Mouse (Mus musculus) midbrain, embryonic 14.5 days (tissue): ENCODE measurements around the gene Gm12355. TPM values are rescaled to one million over a fixed set of nuclear protein-coding genes. Genes with fewer than 3 reads are reported as not detected.
"Not testable (repeated sequence)": the region's sequence is repeated elsewhere in the genome, so short reads cannot be mapped to it uniquely, and the experiment has no call there.

Experiments
- ATAC-seq: fragments of 200-750 bp; cut with Nextera tagmentation; 2 replicates; pipeline ENCODE4 v1.8.0; 2017; ENCODE audit warnings: moderate number of reproducible peaks, moderate library complexity; ENCODE audit not compliant: low FRiP score, low TSS enrichment
- DNase-seq: peaks from one replicate; pipeline ENCODE4 v3.0.0-alpha.2; 2015
- H3K27ac ChIP-seq: fragments of 300-500 bp; sonication (generic); replicated peaks from 2 replicates; pipeline ENCODE4 v1.5.1; 2014; ENCODE audit warnings: mild to moderate bottlenecking, low read depth, low read length, moderate library complexity
- H3K27me3 ChIP-seq: fragments of 300-500 bp; sonication (generic); 2 replicates; pipeline ENCODE4 v1.6.1; 2014; ENCODE audit warnings: low read length, control low read depth, mixed read lengths; ENCODE audit not compliant: control insufficient read depth, insufficient read depth
- H3K36me3 ChIP-seq: fragments of 300-500 bp; sonication (generic); 2 replicates; pipeline ENCODE4 v1.6.1; 2014; ENCODE audit warnings: low read length, control low read depth; ENCODE audit not compliant: control insufficient read depth, insufficient read depth
- H3K4me1 ChIP-seq: fragments of 300-500 bp; sonication (generic); 2 replicates; pipeline ENCODE4 v1.6.1; 2014; ENCODE audit warnings: mild to moderate bottlenecking, antibody characterized with exemption, low read length, control low read depth; ENCODE audit not compliant: control insufficient read depth, insufficient read depth
- H3K4me2 ChIP-seq: fragments of 300-500 bp; sonication (generic); 2 replicates; pipeline ENCODE4 v1.6.1; 2014; ENCODE audit warnings: mild to moderate bottlenecking, low read length, moderate library complexity
- H3K4me3 ChIP-seq: fragments of 300-500 bp; sonication (generic); replicated peaks from 2 replicates; pipeline ENCODE4 v1.5.1; 2014; ENCODE audit warnings: low read depth, low read length
- H3K9ac ChIP-seq: fragments of 300-500 bp; sonication (generic); replicated peaks from 2 replicates; pipeline ENCODE4 v1.6.1; 2014; ENCODE audit warnings: mild to moderate bottlenecking, low read length, moderate library complexity
- H3K9me3 ChIP-seq: fragments of 300-500 bp; sonication (generic); 2 replicates; pipeline ENCODE4 v1.6.1; 2016; ENCODE audit warnings: low read length, control low read depth, mixed read lengths; ENCODE audit not compliant: control insufficient read depth
- WGBS: fragments of 180-500 bp; shearing (Covaris S2); extraction: QIAGEN DNeasy Blood & Tissue Kit; methylation state at CpG from one replicate; pipeline ENCODE4 v1.1.7; 2014; 5-methylcytosine and 5-hydroxymethylcytosine counted together
- polyA plus RNA-seq: library from polyadenylated mRNA; unstranded; fragments of >200 nt; fragmentation: Nextera tagmentation; extraction: Ambion mirVana; gene quantifications from 2 replicates; pipeline ENCODE4 v1.2.1, GENCODE M21; 2014

Gene Gm12355
- polyA plus RNA-seq, 1 experiment from 2014 or later = 0.71 TPM

- not testable (repeated sequence) for DNase-seq, H3K9me3 ChIP-seq, H3K27me3 ChIP-seq, H3K4me2 ChIP-seq, H3K9ac ChIP-seq, H3K27ac ChIP-seq, H3K4me1 ChIP-seq, ATAC-seq, H3K36me3 ChIP-seq, H3K4me3 ChIP-seq
- WGBS = 81% methylated on average over 6 of the region's 6 CpGs
Measured at GRCm38 (mm10) chr11:98623981-98624380, 1.5 kb downstream of the Gm12355 start.

- no peak overlapping the region for H3K27ac ChIP-seq
- no peak for ATAC-seq
- no peaks in the 10 kb centered on the region for H3K36me3 ChIP-seq
- H3K4me1 ChIP-seq = no peaks in the 10 kb centered on the region
- no peak for DNase-seq
- WGBS = 95% methylated on average over 13 of the region's 13 CpGs
- no peaks in the 10 kb centered on the region for H3K27me3 ChIP-seq
- no peak overlapping the region for H3K4me3 ChIP-seq
- H3K9ac ChIP-seq = no peak overlapping the region
- no peaks in the 10 kb centered on the region for H3K9me3 ChIP-seq
- H3K4me2 ChIP-seq = no peak overlapping the region
Measured at GRCm38 (mm10) chr11:98620791-98621190, 4.7 kb downstream of the Gm12355 start.

- Histone ChIP-seq H3K27me3 (no peaks in the 10 kb centered on the region), H3K9ac (no peak overlapping the region), H3K9me3 (no peaks in the 10 kb centered on the region), H3K4me2 (no peak overlapping the region), H3K36me3 (no peaks in the 10 kb centered on the region), H3K4me1 (peaks cover 4% of the 10 kb centered on the region; the same call in 1 of the 2 replicates), H3K27ac (no peak overlapping the region), H3K4me3 (no peak overlapping the region)
- 6% methylated on average over 3 of the region's 3 CpGs for WGBS
- DNase-seq = peak; percentile 85
- ATAC-seq = no peak
Measured at GRCm38 (mm10) chr11:98606763-98607162, 18.7 kb downstream of the Gm12355 start.

- DNase-seq, H3K4me1 ChIP-seq, H3K27ac ChIP-seq, H3K36me3 ChIP-seq, ATAC-seq, H3K4me3 ChIP-seq, H3K4me2 ChIP-seq, H3K27me3 ChIP-seq, H3K9me3 ChIP-seq, H3K9ac ChIP-seq: not testable (repeated sequence)
- WGBS = 72% methylated on average over 6 of the region's 6 CpGs
Measured at GRCm38 (mm10) chr11:98604911-98605310, 20.6 kb downstream of the Gm12355 start.

GRCm38 (mm10) chr11:98603953-98604352, 21.5 kb downstream of the Gm12355 start:
- no peak overlapping the region for H3K9ac ChIP-seq
- H3K4me1 ChIP-seq = peaks cover 4% of the 10 kb centered on the region; the same call in 1 of the 2 replicates
- no peaks in the 10 kb centered on the region for H3K36me3 ChIP-seq
- H3K9me3 ChIP-seq = no peaks in the 10 kb centered on the region
- no peak overlapping the region for H3K4me3 ChIP-seq
- WGBS = 87% methylated on average over 2 of the region's 2 CpGs
- DNase-seq (no peak), ATAC-seq (no peak)
- H3K4me2 ChIP-seq = no peak overlapping the region
- no peak overlapping the region for H3K27ac ChIP-seq
- peaks cover 4% of the 10 kb centered on the region; the same call in 1 of the 2 replicates for H3K27me3 ChIP-seq

GRCm38 (mm10) chr11:98602090-98602690, 23.3 kb downstream of the Gm12355 start:
- WGBS = under 1% methylated on average over 20 of the region's 20 CpGs
- ATAC-seq (no peak), DNase-seq (peak; percentile 25)
- Histone ChIP-seq H3K36me3 (no peaks in the 10 kb centered on the region), H3K4me1 (peaks cover 4% of the 10 kb centered on the region; the same call in 1 of the 2 replicates), H3K27ac (no peak overlapping the region), H3K4me2 (peak overlapping the region; percentile 52), H3K9ac (peak overlapping the region; percentile 29; the same call in 1 of the 2 replicates), H3K4me3 (peak overlapping the region; percentile 19), H3K27me3 (peaks cover 4% of the 10 kb centered on the region; the same call in 1 of the 2 replicates), H3K9me3 (no peaks in the 10 kb centered on the region)

- no peak for ATAC-seq
- Histone ChIP-seq H3K4me2 (no peak overlapping the region), H3K4me1 (peaks cover 4% of the 10 kb centered on the region; the same call in 1 of the 2 replicates), H3K27me3 (peaks cover 4% of the 10 kb centered on the region; the same call in 1 of the 2 replicates), H3K27ac (no peak overlapping the region), H3K9me3 (no peaks in the 10 kb centered on the region), H3K4me3 (no peak overlapping the region), H3K9ac (no peak overlapping the region), H3K36me3 (no peaks in the 10 kb centered on the region)
- WGBS = 34% methylated on average over 18 of the region's 18 CpGs
- no peak for DNase-seq
Measured at GRCm38 (mm10) chr11:98599291-98599690, 26.2 kb downstream of the Gm12355 start.

- Histone ChIP-seq H3K9me3 (no peaks in the 10 kb centered on the region), H3K27ac (no peak overlapping the region), H3K27me3 (peaks cover 4% of the 10 kb centered on the region; the same call in 1 of the 2 replicates), H3K9ac (no peak overlapping the region), H3K4me2 (no peak overlapping the region), H3K4me1 (peaks cover 4% of the 10 kb centered on the region; the same call in 1 of the 2 replicates), H3K36me3 (no peaks in the 10 kb centered on the region), H3K4me3 (no peak overlapping the region)
- ATAC-seq (no peak), DNase-seq (no peak)
- 68% methylated on average over 18 of the region's 18 CpGs for WGBS
Measured at GRCm38 (mm10) chr11:98598851-98599290, 26.6 kb downstream of the Gm12355 start.

GRCm38 (mm10) chr11:98597991-98598390, 27.5 kb downstream of the Gm12355 start, which contains the start of gene Lrrc3c:
Gene Lrrc3c (plus strand): TSS chr11:98598291.
- Histone ChIP-seq H3K4me3 (no peak within 1 kb of the TSS), H3K9me3 (no peaks in the 10 kb centered on the region), H3K4me1 (peaks cover 4% of the 10 kb centered on the region; the same call in 1 of the 2 replicates), H3K27me3 (peaks cover 4% of the 10 kb centered on the region; the same call in 1 of the 2 replicates), H3K27ac (no peak within 1 kb of the TSS), H3K9ac (no peak within 1 kb of the TSS), H3K36me3 (no peaks in the 10 kb centered on the region), H3K4me2 (no peak within 1 kb of the TSS)
- ATAC-seq (no peak), DNase-seq (no peak)
- 86% methylated on average over 8 of the region's 8 CpGs for WGBS
